Mouse (Mus musculus): ENCODE measurements around the gene Efcab9. TPM values are rescaled to one million over a fixed set of nuclear protein-coding genes. Genes with fewer than 3 reads are reported as not detected.

Gene Efcab9
- polyA plus RNA-seq, 1 experiment from 2014 or later, result 0.55 TPM

DNA sequence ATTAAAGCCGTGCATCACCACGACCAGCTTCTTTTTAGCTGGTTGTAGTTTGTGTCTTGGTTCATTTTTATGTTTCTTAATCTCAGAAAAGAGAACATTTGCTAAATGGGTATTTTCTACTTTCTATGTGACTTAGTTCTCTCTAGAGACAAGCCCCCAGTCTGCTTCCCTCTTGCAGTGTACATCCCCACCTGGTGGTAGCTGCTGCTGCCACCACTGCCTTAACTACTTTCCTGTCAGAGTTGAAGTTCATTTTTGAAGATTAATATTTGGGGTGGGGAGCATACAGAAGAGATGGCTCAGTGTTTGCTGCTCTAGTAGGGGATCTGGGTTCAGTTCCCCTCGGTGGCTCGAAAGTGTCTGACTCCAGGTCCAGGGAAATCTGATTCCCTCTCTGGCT lies 31.9 kb downstream of the Efcab9 start:
- Histone ChIP-seq H3K9ac (replicated peaks) (no peak overlapping the region), H3K4me2 (replicated peaks) (no peak overlapping the region), H3K27me3 (no peaks in the 10 kb centered on the region), H3K36me3 (peaks cover 7% of the 10 kb centered on the region; the same call in 1 of the 2 replicates), H3K9me3 (no peaks in the 10 kb centered on the region), H3K4me1 (peaks cover 19% of the 10 kb centered on the region), H3K27ac (replicated peaks) (no peak overlapping the region), H3K4me3 (no peak overlapping the region)
- ATAC-seq (replicated peaks), result no peak
- WGBS, result 92% methylated on average over 4 of the region's 4 CpGs

DNA sequence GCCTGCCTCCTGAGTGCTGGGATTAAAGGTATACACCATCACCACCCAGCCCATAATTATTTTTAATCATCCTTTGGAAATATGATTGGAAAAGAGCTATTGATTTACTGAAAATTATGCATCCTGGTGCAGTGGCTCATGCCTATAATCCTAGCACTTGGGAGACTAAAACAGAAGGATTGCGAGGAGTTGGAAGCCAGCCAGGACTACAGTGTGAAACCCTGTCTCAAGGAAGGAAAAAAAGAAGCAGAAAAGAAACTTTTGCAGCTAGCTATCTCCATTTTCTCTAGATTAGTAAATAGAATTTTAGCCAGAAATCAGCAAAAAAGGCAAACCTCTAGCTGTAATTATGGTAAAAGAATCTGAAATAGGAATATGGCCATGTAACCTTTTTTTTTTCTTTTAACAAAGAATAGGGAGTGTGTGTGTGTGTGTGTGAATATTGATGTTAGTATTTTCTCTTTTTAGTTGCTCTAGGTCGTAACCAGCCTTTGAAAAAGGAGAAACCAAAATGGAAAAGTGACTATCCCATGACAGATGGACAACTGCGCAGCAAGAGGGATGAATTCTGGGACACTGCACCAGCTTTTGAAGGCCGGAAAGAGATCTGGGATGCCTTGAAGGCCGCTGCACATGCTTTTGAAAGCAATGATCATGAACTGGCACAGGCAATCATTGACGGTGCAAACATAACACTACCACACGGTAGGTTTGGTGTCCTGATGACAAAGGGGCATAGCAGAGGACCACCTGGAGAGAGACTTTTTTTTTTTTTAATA lies 32.9 kb downstream of the Efcab9 start:
- Histone ChIP-seq H3K4me3 (no peak overlapping the region), H3K4me1 (peaks cover 19% of the 10 kb centered on the region), H3K4me2 (replicated peaks) (no peak overlapping the region), H3K9ac (replicated peaks) (no peak overlapping the region), H3K27ac (replicated peaks) (peak overlapping the region; percentile 54), H3K9me3 (no peaks in the 10 kb centered on the region), H3K36me3 (peaks cover 7% of the 10 kb centered on the region; the same call in 1 of the 2 replicates), H3K27me3 (no peaks in the 10 kb centered on the region)
- WGBS, result 55% methylated on average over 7 of the region's 7 CpGs
- 0 out of 2 replicates have a peak, but pooled peaks have one; percentile 26 for ATAC-seq (replicated peaks)

DNA sequence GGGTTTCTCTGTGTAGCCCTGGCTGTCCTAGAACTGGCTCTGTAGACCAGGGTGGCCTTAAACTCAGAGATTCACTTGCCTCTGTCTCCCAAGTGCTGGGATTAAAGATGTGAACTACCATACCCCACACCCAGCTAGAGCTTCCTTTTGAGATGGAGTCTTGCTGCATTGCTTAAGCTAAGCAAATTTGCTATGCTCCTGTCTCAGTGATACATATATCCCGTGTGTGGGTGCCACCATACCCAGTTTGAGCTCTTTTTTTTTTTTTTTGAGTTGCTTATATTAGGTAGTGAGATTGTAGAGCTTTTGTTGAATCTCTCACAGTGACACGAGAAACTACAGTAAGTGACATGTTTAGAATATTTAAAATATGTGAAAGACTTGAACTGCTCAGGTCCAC lies 36.6 kb downstream of the Efcab9 start:
- Histone ChIP-seq H3K4me3 (no peak overlapping the region), H3K27ac (replicated peaks) (no peak overlapping the region), H3K9me3 (no peaks in the 10 kb centered on the region), H3K4me1 (peaks cover 19% of the 10 kb centered on the region), H3K36me3 (peaks cover 4% of the 10 kb centered on the region; the same call in 1 of the 2 replicates), H3K9ac (replicated peaks) (no peak overlapping the region), H3K27me3 (no peaks in the 10 kb centered on the region), H3K4me2 (replicated peaks) (no peak overlapping the region)
- ATAC-seq (replicated peaks), result no peak
- WGBS, result 81% methylated on average over 2 of the region's 2 CpGs

DNA sequence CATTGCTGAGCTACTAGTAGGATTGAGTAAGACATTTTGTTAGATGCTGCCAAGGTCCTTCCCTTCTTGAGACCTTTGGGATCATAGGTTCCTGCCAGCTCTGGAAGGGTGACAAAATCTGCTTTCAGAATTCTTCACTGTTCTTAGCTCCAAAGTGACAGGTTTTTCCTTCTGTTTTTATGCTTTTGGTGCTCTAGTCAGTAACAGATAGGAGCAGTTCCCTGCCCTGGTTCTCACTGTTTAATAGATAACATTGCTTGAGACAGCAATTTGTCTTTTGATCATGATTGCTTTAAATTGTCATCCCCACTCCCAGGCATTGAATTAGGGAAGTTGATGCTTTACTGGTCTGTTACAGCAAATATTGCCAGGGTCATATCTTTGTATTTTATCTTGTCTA lies 38.6 kb downstream of the Efcab9 start:
- H3K4me2 ChIP-seq (replicated peaks), result no peak overlapping the region
- H3K27me3 ChIP-seq, result no peaks in the 10 kb centered on the region
- H3K4me1 ChIP-seq, result peaks cover 8% of the 10 kb centered on the region; the same call in 1 of the 2 replicates
- ATAC-seq (replicated peaks), result no peak
- no peaks in the 10 kb centered on the region for H3K36me3 ChIP-seq
- no peak overlapping the region for H3K9ac ChIP-seq (replicated peaks)
- H3K9me3 ChIP-seq, result no peaks in the 10 kb centered on the region
- no peak overlapping the region for H3K27ac ChIP-seq (replicated peaks)
- H3K4me3 ChIP-seq, result no peak overlapping the region

DNA sequence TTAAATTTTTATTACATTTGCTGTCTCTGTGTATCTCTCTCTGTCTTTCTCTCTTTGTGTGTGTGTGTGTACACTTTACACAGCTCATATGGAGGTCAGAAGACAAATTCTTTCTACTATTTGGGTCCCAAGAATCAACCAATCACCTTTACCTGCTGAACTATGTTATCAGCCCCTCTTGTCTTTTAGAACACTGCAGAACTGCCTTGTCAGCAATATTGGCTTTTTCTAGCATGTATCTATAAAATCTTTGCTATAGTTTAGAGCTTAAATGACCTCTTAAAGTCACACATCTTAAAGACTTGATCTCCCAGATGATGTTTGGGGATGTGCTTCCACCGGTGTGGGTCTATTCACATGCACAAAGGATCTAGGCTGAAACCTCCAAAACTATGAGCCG lies 40.8 kb downstream of the Efcab9 start:
- Histone ChIP-seq H3K4me1 (no peaks in the 10 kb centered on the region), H3K4me3 (no peak overlapping the region), H3K9ac (replicated peaks) (no peak overlapping the region), H3K27ac (replicated peaks) (no peak overlapping the region), H3K36me3 (no peaks in the 10 kb centered on the region), H3K27me3 (no peaks in the 10 kb centered on the region), H3K9me3 (no peaks in the 10 kb centered on the region), H3K4me2 (replicated peaks) (no peak overlapping the region)
- 96% methylated on average over 2 of the region's 2 CpGs for WGBS
- no peak for ATAC-seq (replicated peaks)

DNA sequence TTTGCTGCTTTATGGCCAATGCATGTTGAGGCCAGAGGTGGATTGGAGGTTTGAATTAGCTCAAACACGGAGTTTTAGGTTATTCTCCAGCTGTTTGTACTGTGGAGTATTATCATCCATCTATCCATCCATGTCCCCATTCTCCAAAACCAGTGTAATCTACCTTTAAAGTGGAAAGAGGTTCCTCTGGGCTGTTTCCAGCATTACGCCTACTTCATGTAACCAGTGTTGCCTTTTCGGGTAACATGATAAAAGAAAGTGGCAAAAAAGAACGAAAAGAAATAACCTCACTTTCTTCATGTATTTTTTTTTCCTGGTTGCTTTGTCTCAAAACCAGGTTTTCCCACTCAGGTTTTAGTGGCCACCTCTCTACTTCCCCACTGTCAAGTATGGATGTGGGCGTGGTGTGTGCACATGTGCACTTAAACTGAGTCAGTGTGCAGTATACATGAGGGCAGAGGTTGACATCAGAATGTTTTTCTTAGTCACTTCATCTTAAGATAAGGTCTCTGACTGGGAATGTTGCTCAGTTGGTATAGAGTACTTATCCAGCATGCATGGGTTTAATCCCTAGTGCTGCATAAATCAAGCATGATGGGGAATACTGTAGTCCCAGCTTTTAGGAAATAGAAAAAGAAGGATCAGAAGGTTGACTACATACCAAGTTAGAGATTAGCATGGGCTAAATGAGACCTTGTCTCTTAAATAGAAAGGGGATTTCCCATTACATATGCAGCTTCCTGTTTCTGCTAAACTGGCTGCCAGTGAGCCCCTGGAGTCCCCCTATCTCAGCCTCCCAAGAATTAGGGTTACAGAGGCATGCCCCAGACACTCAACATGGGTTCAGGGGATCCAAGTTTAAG lies 42.8 kb downstream of the Efcab9 start:
- H3K4me1 ChIP-seq, result no peaks in the 10 kb centered on the region
- H3K4me3 ChIP-seq, result no peak overlapping the region
- H3K27ac ChIP-seq (replicated peaks), result no peak overlapping the region
- no peaks in the 10 kb centered on the region for H3K36me3 ChIP-seq
- H3K9me3 ChIP-seq, result no peaks in the 10 kb centered on the region
- no peak for ATAC-seq (replicated peaks)
- WGBS, result 83% methylated on average over 5 of the region's 5 CpGs
- no peak overlapping the region for H3K9ac ChIP-seq (replicated peaks)
- H3K4me2 ChIP-seq (replicated peaks), result no peak overlapping the region
- no peaks in the 10 kb centered on the region for H3K27me3 ChIP-seq

DNA sequence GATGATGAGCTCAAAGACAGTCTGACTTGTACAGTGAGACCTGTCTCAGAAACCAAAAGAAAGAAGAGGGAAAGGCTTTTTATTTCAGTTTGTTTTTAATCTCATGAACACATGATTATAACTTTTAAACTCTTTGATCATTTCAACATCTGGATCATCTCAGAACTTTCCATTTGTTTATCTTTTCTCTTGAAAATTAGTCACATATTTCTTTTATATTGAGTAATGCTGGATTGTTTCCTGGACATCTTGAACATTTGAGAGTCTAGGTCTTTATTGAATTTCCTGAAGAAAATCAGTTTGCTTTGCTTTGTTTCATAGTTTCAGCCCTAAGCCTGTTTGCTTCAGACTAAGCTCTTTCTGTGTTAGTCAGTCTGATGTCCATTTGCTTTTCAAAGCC lies 43.5 kb downstream of the Efcab9 start:
- H3K9ac ChIP-seq (replicated peaks), result no peak overlapping the region
- H3K4me1 ChIP-seq, result no peaks in the 10 kb centered on the region
- H3K4me3 ChIP-seq, result no peak overlapping the region
- H3K27me3 ChIP-seq, result no peaks in the 10 kb centered on the region
- no peak overlapping the region for H3K27ac ChIP-seq (replicated peaks)
- no peaks in the 10 kb centered on the region for H3K9me3 ChIP-seq
- no peak for ATAC-seq (replicated peaks)
- no peaks in the 10 kb centered on the region for H3K36me3 ChIP-seq
- H3K4me2 ChIP-seq (replicated peaks), result no peak overlapping the region

DNA sequence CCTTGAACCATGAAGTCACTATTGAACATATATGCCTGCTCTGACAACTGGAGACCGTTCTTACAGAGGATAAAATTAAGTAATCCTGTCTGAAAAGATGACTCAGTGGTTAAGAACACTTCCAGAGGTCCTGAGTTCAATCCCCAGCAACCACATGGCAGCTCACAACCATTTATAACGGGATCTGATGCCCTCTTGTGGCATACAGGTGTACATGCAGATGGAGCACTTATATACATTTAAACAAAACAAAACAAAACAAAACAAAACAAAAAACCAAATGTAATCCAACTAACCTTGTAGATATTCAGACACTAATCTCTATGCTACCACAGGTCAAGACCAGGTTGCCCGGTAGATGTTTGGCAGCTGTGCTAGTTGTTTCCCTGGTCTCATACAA lies 44.4 kb downstream of the Efcab9 start:
- WGBS, result 89% methylated on average over 3 of the region's 3 CpGs

DNA sequence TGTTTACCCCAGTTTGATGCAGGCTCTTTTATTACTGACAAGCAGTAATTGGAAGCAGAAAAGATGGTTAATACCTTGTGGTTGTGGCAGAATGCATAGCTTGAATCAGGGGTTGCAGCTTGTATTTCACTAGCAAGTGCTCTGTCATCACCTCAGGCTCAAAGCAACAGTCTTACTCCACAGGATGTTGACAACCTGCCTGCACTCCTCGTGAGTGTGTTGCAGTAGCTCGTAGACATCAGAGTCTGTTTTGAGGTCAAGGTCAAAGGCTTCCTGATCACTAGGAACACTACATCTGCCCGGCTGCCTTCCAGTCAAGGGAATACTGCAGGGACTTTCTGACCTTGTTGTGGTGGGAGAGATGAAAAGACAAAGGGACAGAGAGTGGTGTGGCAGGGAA lies 45.3 kb downstream of the Efcab9 start:
- Histone ChIP-seq H3K36me3 (no peaks in the 10 kb centered on the region), H3K27ac (replicated peaks) (no peak overlapping the region)
- no peak for ATAC-seq (replicated peaks)

More for the DNA sequence above, 44.4 kb downstream of the Efcab9 start:
- H3K4me2 ChIP-seq (replicated peaks), result no peak overlapping the region
- ATAC-seq (replicated peaks), result no peak
- H3K9me3 ChIP-seq, result no peaks in the 10 kb centered on the region
- H3K36me3 ChIP-seq, result no peaks in the 10 kb centered on the region
- H3K27me3 ChIP-seq, result no peaks in the 10 kb centered on the region
- H3K4me1 ChIP-seq, result no peaks in the 10 kb centered on the region
- no peak overlapping the region for H3K9ac ChIP-seq (replicated peaks)
- H3K27ac ChIP-seq (replicated peaks), result no peak overlapping the region
- H3K4me3 ChIP-seq, result no peak overlapping the region

DNA sequence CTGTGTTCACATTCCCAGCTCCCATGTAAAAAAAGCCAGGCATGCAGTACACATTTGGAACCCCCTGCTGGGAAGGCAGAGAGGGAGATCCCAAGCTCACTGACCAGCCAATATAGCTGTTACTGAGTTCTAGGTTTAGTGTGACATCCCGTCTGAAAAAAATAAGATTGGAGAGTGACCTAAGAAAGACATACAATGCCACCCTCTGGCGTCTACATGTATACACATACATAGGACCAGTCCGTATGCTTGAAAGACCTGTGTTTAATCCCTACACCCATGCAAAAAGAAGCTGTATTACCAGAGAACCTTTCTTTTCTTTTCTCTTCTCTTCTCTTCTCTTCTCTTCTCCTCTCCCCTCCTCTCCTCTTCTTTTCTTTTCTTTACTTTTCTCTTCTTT lies 46.6 kb downstream of the Efcab9 start:
- 77% methylated on average over 3 of the region's 3 CpGs for WGBS

More for the DNA sequence above, 45.3 kb downstream of the Efcab9 start:
- no peaks in the 10 kb centered on the region for H3K27me3 ChIP-seq
- H3K9me3 ChIP-seq, result no peaks in the 10 kb centered on the region
- H3K4me2 ChIP-seq (replicated peaks), result no peak overlapping the region
- no peak overlapping the region for H3K9ac ChIP-seq (replicated peaks)
- H3K4me1 ChIP-seq, result no peaks in the 10 kb centered on the region
- no peak overlapping the region for H3K4me3 ChIP-seq
- WGBS, result 81% methylated on average over 3 of the region's 3 CpGs

DNA sequence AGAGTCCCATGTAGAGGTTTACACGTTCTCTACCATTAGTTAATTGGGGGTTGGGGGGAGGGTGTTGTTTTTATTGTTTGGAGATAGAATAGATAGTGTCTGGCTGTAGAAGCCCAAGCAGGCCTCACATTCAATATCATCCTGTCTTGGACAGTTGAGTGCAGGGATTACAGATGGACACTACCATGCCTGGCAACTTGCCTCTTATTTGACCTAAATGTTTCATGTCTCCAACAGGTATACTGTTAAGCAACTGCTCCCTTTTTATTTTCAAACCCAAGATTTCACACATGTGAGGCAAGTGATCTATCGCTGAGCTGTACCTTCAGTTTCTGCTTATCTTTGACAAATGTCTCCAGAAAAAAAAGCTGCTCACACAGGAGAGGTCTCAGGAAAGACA lies 50.4 kb downstream of the Efcab9 start:
- Histone ChIP-seq H3K4me2 (replicated peaks) (no peak overlapping the region), H3K4me3 (no peak overlapping the region), H3K4me1 (no peaks in the 10 kb centered on the region), H3K27ac (replicated peaks) (no peak overlapping the region), H3K27me3 (no peaks in the 10 kb centered on the region), H3K9me3 (no peaks in the 10 kb centered on the region), H3K36me3 (no peaks in the 10 kb centered on the region), H3K9ac (replicated peaks) (no peak overlapping the region)
- ATAC-seq (replicated peaks), result no peak
- 80% methylated on average over 2 of the region's 2 CpGs for WGBS

More for the DNA sequence above, 46.6 kb downstream of the Efcab9 start:
- no peak for ATAC-seq (replicated peaks)
- Histone ChIP-seq H3K36me3 (no peaks in the 10 kb centered on the region), H3K9me3 (no peaks in the 10 kb centered on the region), H3K4me3 (no peak overlapping the region), H3K9ac (replicated peaks) (no peak overlapping the region), H3K27me3 (no peaks in the 10 kb centered on the region), H3K4me1 (no peaks in the 10 kb centered on the region), H3K4me2 (replicated peaks) (no peak overlapping the region), H3K27ac (replicated peaks) (no peak overlapping the region)

DNA sequence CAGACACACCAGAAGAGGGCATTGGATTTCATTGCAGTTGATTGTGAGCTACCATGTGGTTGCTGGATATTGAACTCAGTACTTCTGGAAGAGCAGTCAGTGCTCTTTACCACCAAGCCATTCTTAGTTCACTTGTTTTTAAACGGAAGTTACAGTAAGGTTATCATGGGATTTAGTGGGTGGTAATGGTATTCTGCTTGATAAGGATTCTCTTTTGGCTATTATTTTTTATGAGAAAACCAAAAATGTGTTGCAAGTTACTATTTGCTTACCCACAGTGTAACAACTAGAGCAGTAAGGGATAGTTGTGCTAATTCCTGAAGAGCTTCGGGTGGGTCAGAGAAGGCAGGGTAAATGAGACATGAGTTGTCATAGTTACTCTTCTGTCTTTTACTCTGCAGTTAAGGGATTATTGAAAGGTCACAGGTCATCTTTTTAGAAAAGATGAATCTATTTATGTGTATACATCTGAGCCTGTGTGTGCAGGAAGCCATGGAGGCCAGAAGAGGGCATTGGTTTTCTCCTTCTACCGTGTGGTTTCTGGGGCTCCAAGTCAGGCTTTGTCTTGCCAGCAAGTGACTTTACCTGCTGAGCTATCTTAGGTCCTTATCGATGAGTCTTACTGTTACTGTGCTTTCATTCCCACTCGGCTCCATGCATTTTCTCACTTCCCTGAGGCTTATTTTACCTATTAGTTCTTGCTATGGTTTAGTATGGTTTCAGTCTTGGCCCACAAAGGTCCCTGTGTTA lies 56.2 kb downstream of the Efcab9 start:
- Histone ChIP-seq H3K27me3 (no peaks in the 10 kb centered on the region), H3K27ac (replicated peaks) (no peak overlapping the region), H3K9ac (replicated peaks) (no peak overlapping the region), H3K4me1 (peaks cover 3% of the 10 kb centered on the region; the same call in 1 of the 2 replicates), H3K4me3 (no peak overlapping the region), H3K9me3 (no peaks in the 10 kb centered on the region), H3K36me3 (no peaks in the 10 kb centered on the region), H3K4me2 (replicated peaks) (no peak overlapping the region)
- no peak for ATAC-seq (replicated peaks)
- 82% methylated on average over 5 of the region's 5 CpGs for WGBS
